Mouse (Mus musculus) heart, embryonic 16.5 days (tissue): ENCODE results near the gene Rsph14. TPM values are rescaled to one million over a fixed set of nuclear protein-coding genes. Genes with fewer than 3 reads are reported as not detected.

Experiments used
- ATAC-seq: fragments of 200-750 bp; cut with Nextera tagmentation; replicated peaks from 2 replicates; pipeline ENCODE4 v1.8.0; 2017; ENCODE audit warnings: moderate number of reproducible peaks; ENCODE audit not compliant: insufficient read depth, low FRiP score; ENCODE audit errors: extremely low read depth
- H3K27ac ChIP-seq: fragments of 300-500 bp; sonication (generic); 2 replicates; pipeline ENCODE4 v1.5.1; 2014; ENCODE audit warnings: mild to moderate bottlenecking, low read length, control low read depth, moderate library complexity
- H3K27me3 ChIP-seq: fragments of 300-500 bp; sonication (generic); 2 replicates; pipeline ENCODE4 v1.6.1; 2014; ENCODE audit warnings: low read length, mixed read lengths; ENCODE audit not compliant: control insufficient read depth, insufficient read depth
- H3K36me3 ChIP-seq: fragments of 300-500 bp; sonication (generic); 2 replicates; pipeline ENCODE4 v1.6.1; 2014; ENCODE audit not compliant: control insufficient read depth, insufficient read depth
- H3K4me1 ChIP-seq: fragments of 300-500 bp; sonication (generic); 2 replicates; pipeline ENCODE4 v1.6.1; 2014; ENCODE audit warnings: low read length, mixed read lengths; ENCODE audit not compliant: control insufficient read depth, insufficient read depth
- H3K4me2 ChIP-seq: fragments of 300-500 bp; sonication (generic); 2 replicates; pipeline ENCODE4 v1.6.1; 2014; ENCODE audit warnings: low read depth, mild to moderate bottlenecking, control low read depth, low read length
- H3K4me3 ChIP-seq: fragments of 300-500 bp; sonication (generic); 2 replicates; pipeline ENCODE4 v1.5.1; 2014; ENCODE audit warnings: mild to moderate bottlenecking, control low read depth, low read length
- H3K9ac ChIP-seq: fragments of 300-500 bp; sonication (generic); 2 replicates; pipeline ENCODE4 v1.6.1; 2014; ENCODE audit warnings: low read length, control low read depth
- H3K9me3 ChIP-seq: fragments of 300-500 bp; sonication (generic); replicated peaks from 2 replicates; pipeline ENCODE4 v1.6.1; 2016; ENCODE audit warnings: low read length; ENCODE audit not compliant: control insufficient read depth
- WGBS: fragments of 180-500 bp; shearing (Covaris S2); extraction: QIAGEN DNeasy Blood & Tissue Kit; methylation state at CpG from one replicate; pipeline ENCODE4 v1.1.7; 2014; 5-methylcytosine and 5-hydroxymethylcytosine counted together
- polyA plus RNA-seq: library from polyadenylated mRNA; unstranded; fragments of >200 nt; fragmentation: Nextera tagmentation; extraction: Ambion mirVana; gene quantifications from 2 replicates; pipeline ENCODE4 v1.2.1, GENCODE M21; 2015

The Rsph14 gene
- polyA plus RNA-seq, 1 experiment from 2014 or later: 0.37 TPM

GRCm38 (mm10) chr10:74935016-74935415 is 97.4 kb downstream of the Rsph14 start:
- no peaks in the 10 kb centered on the region for H3K36me3 ChIP-seq
- ATAC-seq: no peak
- no peak overlapping the region for H3K4me3 ChIP-seq
- H3K4me2 ChIP-seq: no peak overlapping the region
- H3K27ac ChIP-seq: no peak overlapping the region
- WGBS: 29% methylated on average over 6 of the region's 6 CpGs
- H3K9ac ChIP-seq: no peak overlapping the region
- H3K4me1 ChIP-seq: no peaks in the 10 kb centered on the region
- no peaks in the 10 kb centered on the region for H3K27me3 ChIP-seq
- H3K9me3 ChIP-seq: no peaks in the 10 kb centered on the region

- Histone ChIP-seq H3K9me3 (no peaks in the 10 kb centered on the region), H3K4me1 (no peaks in the 10 kb centered on the region), H3K27me3 (no peaks in the 10 kb centered on the region), H3K9ac (no peak overlapping the region), H3K4me3 (no peak overlapping the region), H3K4me2 (no peak overlapping the region), H3K27ac (no peak overlapping the region), H3K36me3 (no peaks in the 10 kb centered on the region)
- no peak for ATAC-seq
- 69% methylated on average over 12 of the region's 12 CpGs for WGBS
Observed at GRCm38 (mm10) chr10:74934521-74934920, 97.9 kb downstream of the Rsph14 start.

- H3K9ac ChIP-seq: no peak overlapping the region
- no peak for ATAC-seq
- WGBS: 79% methylated on average over 19 of the region's 19 CpGs
Observed at GRCm38 (mm10) chr10:74933548-74934190, 98.7 kb downstream of the Rsph14 start.

GRCm38 (mm10) chr10:74932487-74932886 is 99.9 kb downstream of the Rsph14 start:
- WGBS: 75% methylated on average over 6 of the region's 6 CpGs
- H3K4me3 ChIP-seq: no peak overlapping the region
- no peak for ATAC-seq
- H3K27ac ChIP-seq: no peak overlapping the region
- no peak overlapping the region for H3K4me2 ChIP-seq
- no peak overlapping the region for H3K9ac ChIP-seq
- H3K36me3 ChIP-seq: no peaks in the 10 kb centered on the region
- no peaks in the 10 kb centered on the region for H3K4me1 ChIP-seq
- H3K9me3 ChIP-seq: no peaks in the 10 kb centered on the region
- H3K27me3 ChIP-seq: no peaks in the 10 kb centered on the region

More at GRCm38 (mm10) chr10:74933548-74934190, 98.7 kb downstream of the Rsph14 start:
- H3K4me3 ChIP-seq: no peak overlapping the region
- H3K36me3 ChIP-seq: no peaks in the 10 kb centered on the region
- H3K27ac ChIP-seq: no peak overlapping the region
- H3K27me3 ChIP-seq: no peaks in the 10 kb centered on the region
- H3K9me3 ChIP-seq: no peaks in the 10 kb centered on the region
- H3K4me2 ChIP-seq: no peak overlapping the region
- no peaks in the 10 kb centered on the region for H3K4me1 ChIP-seq

GRCm38 (mm10) chr10:74931631-74932030 is 100.8 kb downstream of the Rsph14 start:
- H3K36me3 ChIP-seq: no peaks in the 10 kb centered on the region
- no peak overlapping the region for H3K9ac ChIP-seq
- no peaks in the 10 kb centered on the region for H3K4me1 ChIP-seq
- H3K27me3 ChIP-seq: no peaks in the 10 kb centered on the region
- no peak overlapping the region for H3K27ac ChIP-seq
- no peak for ATAC-seq
- H3K4me3 ChIP-seq: no peak overlapping the region
- no peaks in the 10 kb centered on the region for H3K9me3 ChIP-seq
- 68% methylated on average over 6 of the region's 6 CpGs for WGBS
- H3K4me2 ChIP-seq: no peak overlapping the region

GRCm38 (mm10) chr10:74930541-74930940 is 101.8 kb downstream of the Rsph14 start:
- Histone ChIP-seq H3K27ac (no peak overlapping the region), H3K36me3 (no peaks in the 10 kb centered on the region), H3K27me3 (no peaks in the 10 kb centered on the region), H3K4me1 (no peaks in the 10 kb centered on the region), H3K9me3 (0 out of 2 replicates have a peak, but pooled peaks cover 2% of the 10 kb centered on the region), H3K9ac (no peak overlapping the region), H3K4me2 (no peak overlapping the region), H3K4me3 (no peak overlapping the region)
- 60% methylated on average over 3 of the region's 3 CpGs for WGBS
- ATAC-seq: no peak

GRCm38 (mm10) chr10:74929578-74929977 is 102.8 kb downstream of the Rsph14 start:
- ATAC-seq: no peak
- no peaks in the 10 kb centered on the region for H3K36me3 ChIP-seq
- no peak overlapping the region for H3K4me2 ChIP-seq
- H3K4me3 ChIP-seq: no peak overlapping the region
- H3K4me1 ChIP-seq: no peaks in the 10 kb centered on the region
- 66% methylated on average over 6 of the region's 6 CpGs for WGBS
- H3K9ac ChIP-seq: no peak overlapping the region
- H3K27ac ChIP-seq: no peak overlapping the region
- 0 out of 2 replicates have a peak, but pooled peaks cover 2% of the 10 kb centered on the region for H3K9me3 ChIP-seq
- 0 out of 2 replicates have a peak, but pooled peaks cover under 1% of the 10 kb centered on the region for H3K27me3 ChIP-seq

GRCm38 (mm10) chr10:74928276-74928675 is 104.1 kb downstream of the Rsph14 start:
- Histone ChIP-seq H3K9me3 (0 out of 2 replicates have a peak, but pooled peaks cover 2% of the 10 kb centered on the region), H3K4me3 (no peak overlapping the region), H3K27me3 (0 out of 2 replicates have a peak, but pooled peaks cover 2% of the 10 kb centered on the region), H3K4me2 (no peak overlapping the region), H3K4me1 (no peaks in the 10 kb centered on the region), H3K27ac (no peak overlapping the region), H3K9ac (no peak overlapping the region), H3K36me3 (no peaks in the 10 kb centered on the region)
- 83% methylated on average over 7 of the region's 7 CpGs for WGBS
- no peak for ATAC-seq

- 0 out of 2 replicates have a peak, but pooled peaks cover 2% of the 10 kb centered on the region for H3K9me3 ChIP-seq
- peaks cover 8% of the 10 kb centered on the region; the same call in 1 of the 2 replicates for H3K27me3 ChIP-seq
- no peak for ATAC-seq
- H3K4me2 ChIP-seq: peak overlapping the region; percentile 20; the same call in 1 of the 2 replicates
- H3K4me1 ChIP-seq: no peaks in the 10 kb centered on the region
- H3K9ac ChIP-seq: no peak overlapping the region
- WGBS: 12% methylated on average over 21 of the region's 21 CpGs
- H3K27ac ChIP-seq: no peak overlapping the region
- no peaks in the 10 kb centered on the region for H3K36me3 ChIP-seq
- no peak overlapping the region for H3K4me3 ChIP-seq
Observed at GRCm38 (mm10) chr10:74925324-74925723, 107.1 kb downstream of the Rsph14 start.
